Mouse (Mus musculus) midbrain, embryonic 12.5 days (tissue): Measurements from ENCODE around the gene Elmod3. TPM values are rescaled to one million over a fixed set of nuclear protein-coding genes. Genes with fewer than 3 reads are reported as not detected.

Source experiments
- ATAC-seq: fragments of 200-750 bp; cut with Nextera tagmentation; 2 replicates; pipeline ENCODE4 v1.8.0; 2017; ENCODE audit warnings: low read depth, moderate TSS enrichment, moderate library complexity; ENCODE audit not compliant: low FRiP score
- H3K27ac ChIP-seq: fragments of 300-500 bp; sonication (generic); replicated peaks from 2 replicates; pipeline ENCODE4 v1.5.1; 2016; ENCODE audit warnings: mild to moderate bottlenecking
- H3K27me3 ChIP-seq: fragments of 300-500 bp; sonication (generic); 2 replicates; pipeline ENCODE4 v1.6.1; 2016; ENCODE audit warnings: mild to moderate bottlenecking
- H3K36me3 ChIP-seq: fragments of 300-500 bp; sonication (generic); 2 replicates; pipeline ENCODE4 v1.6.1; 2016
- H3K4me1 ChIP-seq: fragments of 300-500 bp; sonication (generic); 2 replicates; pipeline ENCODE4 v1.6.1; 2016
- H3K4me2 ChIP-seq: fragments of 300-500 bp; sonication (generic); replicated peaks from 2 replicates; pipeline ENCODE4 v1.6.1; 2016; ENCODE audit warnings: mild to moderate bottlenecking, moderate library complexity
- H3K4me3 ChIP-seq: fragments of 300-500 bp; sonication (generic); 2 replicates; pipeline ENCODE4 v1.5.1; 2016; ENCODE audit warnings: mild to moderate bottlenecking
- H3K9ac ChIP-seq: fragments of 300-500 bp; sonication (generic); replicated peaks from 2 replicates; pipeline ENCODE4 v1.6.1; 2016; ENCODE audit warnings: mild to moderate bottlenecking, moderate library complexity
- H3K9me3 ChIP-seq: fragments of 300-500 bp; sonication (generic); 2 replicates; pipeline ENCODE4 v1.6.1; 2016; ENCODE audit warnings: mild to moderate bottlenecking
- WGBS: fragments of 180-500 bp; shearing (Covaris S2); methylation state at CpG from one replicate; pipeline ENCODE4 v1.1.7; 2016; 5-methylcytosine and 5-hydroxymethylcytosine counted together
- polyA plus RNA-seq: library from polyadenylated mRNA; unstranded; fragments of >200 nt; fragmentation: Nextera tagmentation; extraction: Ambion mirVana; gene quantifications from 2 replicates; pipeline ENCODE4 v1.2.1, GENCODE M21; 2016

The Elmod3 gene
- polyA plus RNA-seq, 1 experiment from 2014 or later, result 18.3 TPM

GRCm38 (mm10) chr6:72627276-72627675 is 29.1 kb upstream of the Elmod3 start:
- H3K27ac ChIP-seq, result no peak overlapping the region
- H3K36me3 ChIP-seq, result peaks cover 46% of the 10 kb centered on the region
- no peak overlapping the region for H3K4me3 ChIP-seq
- WGBS, result 93% methylated on average over 16 of the region's 16 CpGs
- no peak overlapping the region for H3K4me2 ChIP-seq
- H3K4me1 ChIP-seq, result no peaks in the 10 kb centered on the region
- no peak for ATAC-seq
- H3K9me3 ChIP-seq, result no peaks in the 10 kb centered on the region
- no peak overlapping the region for H3K9ac ChIP-seq
- no peaks in the 10 kb centered on the region for H3K27me3 ChIP-seq

GRCm38 (mm10) chr6:72626391-72626790 is 28.2 kb upstream of the Elmod3 start:
- Histone ChIP-seq H3K27me3 (no peaks in the 10 kb centered on the region), H3K4me2 (no peak overlapping the region), H3K9ac (no peak overlapping the region), H3K27ac (no peak overlapping the region), H3K36me3 (peaks cover 40% of the 10 kb centered on the region), H3K4me3 (no peak overlapping the region), H3K9me3 (no peaks in the 10 kb centered on the region), H3K4me1 (no peaks in the 10 kb centered on the region)
- ATAC-seq, result no peak
- 88% methylated on average over 7 of the region's 7 CpGs for WGBS

DNA sequence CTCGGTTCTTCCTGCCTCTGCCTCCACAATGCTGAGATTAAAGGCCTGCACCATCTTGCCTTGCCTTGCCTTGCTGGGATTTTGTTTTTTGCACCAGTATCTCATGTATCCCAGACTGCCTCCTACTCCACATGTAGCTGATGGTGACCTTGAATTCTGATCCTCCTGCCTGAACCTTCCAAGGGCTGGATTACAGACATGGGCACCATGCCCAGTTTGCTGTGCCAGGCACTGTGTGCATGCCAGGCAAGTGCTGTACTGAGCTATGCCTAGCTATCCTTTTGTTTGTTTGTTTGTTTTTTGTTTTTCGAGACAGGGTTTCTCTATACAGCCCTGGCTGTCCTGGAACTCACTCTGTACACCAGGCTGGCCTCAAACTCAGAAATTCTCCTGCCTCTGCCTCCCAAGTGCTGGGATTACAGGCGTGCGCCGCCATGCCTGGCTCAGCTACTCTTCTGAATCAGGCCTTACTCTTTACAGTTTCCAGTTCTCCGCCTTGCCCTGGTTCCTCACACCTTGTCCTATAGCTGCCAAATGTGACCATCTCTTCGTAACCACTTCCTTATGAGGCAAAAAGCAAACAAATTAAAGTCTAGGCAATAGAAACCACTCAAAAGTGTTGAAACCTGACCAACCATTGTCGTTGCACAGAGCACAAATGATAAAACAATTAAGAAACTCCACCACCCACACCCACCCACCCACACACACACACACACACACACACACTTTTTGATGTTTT is 25.6 kb upstream of the Elmod3 start:
- no peak overlapping the region for H3K4me3 ChIP-seq
- H3K27me3 ChIP-seq, result no peaks in the 10 kb centered on the region
- H3K27ac ChIP-seq, result no peak overlapping the region
- H3K9me3 ChIP-seq, result no peaks in the 10 kb centered on the region
- WGBS, result 94% methylated on average over 8 of the region's 8 CpGs
- H3K9ac ChIP-seq, result no peak overlapping the region
- peaks cover 18% of the 10 kb centered on the region for H3K36me3 ChIP-seq
- H3K4me1 ChIP-seq, result no peaks in the 10 kb centered on the region
- no peak for ATAC-seq
- no peak overlapping the region for H3K4me2 ChIP-seq

GRCm38 (mm10) chr6:72622917-72623316 is 24.7 kb upstream of the Elmod3 start:
- Histone ChIP-seq H3K27me3 (no peaks in the 10 kb centered on the region), H3K27ac (no peak overlapping the region), H3K4me2 (no peak overlapping the region), H3K4me3 (no peak overlapping the region), H3K9ac (no peak overlapping the region), H3K4me1 (no peaks in the 10 kb centered on the region), H3K9me3 (no peaks in the 10 kb centered on the region), H3K36me3 (peaks cover 13% of the 10 kb centered on the region)
- 40% methylated on average over 3 of the region's 3 CpGs for WGBS
- ATAC-seq, result no peak

- no peak overlapping the region for H3K9ac ChIP-seq
- no peaks in the 10 kb centered on the region for H3K27me3 ChIP-seq
- H3K27ac ChIP-seq, result no peak overlapping the region
- no peak overlapping the region for H3K4me2 ChIP-seq
- WGBS, result 78% methylated on average over 5 of the region's 5 CpGs
- H3K36me3 ChIP-seq, result no peaks in the 10 kb centered on the region
- H3K4me1 ChIP-seq, result peaks cover 8% of the 10 kb centered on the region
- H3K9me3 ChIP-seq, result no peaks in the 10 kb centered on the region
- no peak overlapping the region for H3K4me3 ChIP-seq
- no peak for ATAC-seq
Measured at GRCm38 (mm10) chr6:72620920-72621319, 22.7 kb upstream of the Elmod3 start.

DNA sequence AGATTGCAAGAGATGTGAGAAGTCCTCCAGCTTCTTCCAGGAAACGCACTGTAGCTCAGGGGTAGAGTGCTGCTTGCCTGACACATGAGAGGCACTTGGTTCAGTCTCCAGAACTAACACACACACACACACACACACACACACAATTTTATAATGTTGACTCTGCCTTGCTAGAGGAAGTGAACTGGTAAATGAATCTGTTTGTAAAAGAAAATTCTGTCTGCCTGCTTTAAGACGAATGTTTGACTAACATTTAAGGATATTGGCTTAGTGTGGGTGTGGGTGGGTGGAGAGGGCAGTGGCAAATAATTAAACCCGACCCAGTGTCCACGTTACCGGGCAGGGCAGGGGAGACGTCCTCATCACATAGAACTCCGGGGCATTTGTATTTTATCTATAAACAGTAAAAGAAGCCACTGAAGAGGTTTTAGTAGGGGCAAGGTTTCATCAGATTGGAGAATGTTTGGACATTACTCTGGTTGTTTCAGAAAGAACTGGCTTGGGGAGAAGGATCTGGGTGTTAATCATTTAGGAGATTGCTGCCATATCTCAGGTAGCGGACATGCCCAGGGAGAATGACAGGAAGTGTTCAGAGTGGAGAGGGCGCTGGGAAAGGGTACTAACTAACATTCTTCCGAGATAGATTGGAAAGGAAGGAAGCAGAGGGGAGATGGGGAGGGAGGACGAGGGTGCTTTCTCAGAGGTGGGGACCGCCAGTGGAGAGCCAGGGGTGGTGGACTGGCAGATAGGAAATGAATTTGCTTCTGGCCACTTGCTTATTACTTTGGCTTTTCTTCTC is 21.7 kb upstream of the Elmod3 start:
- Histone ChIP-seq H3K36me3 (no peaks in the 10 kb centered on the region), H3K4me3 (no peak overlapping the region), H3K4me1 (peaks cover 18% of the 10 kb centered on the region), H3K4me2 (no peak overlapping the region), H3K27ac (no peak overlapping the region), H3K27me3 (no peaks in the 10 kb centered on the region), H3K9ac (no peak overlapping the region), H3K9me3 (no peaks in the 10 kb centered on the region)
- 70% methylated on average over 12 of the region's 12 CpGs for WGBS
- no peak for ATAC-seq

DNA sequence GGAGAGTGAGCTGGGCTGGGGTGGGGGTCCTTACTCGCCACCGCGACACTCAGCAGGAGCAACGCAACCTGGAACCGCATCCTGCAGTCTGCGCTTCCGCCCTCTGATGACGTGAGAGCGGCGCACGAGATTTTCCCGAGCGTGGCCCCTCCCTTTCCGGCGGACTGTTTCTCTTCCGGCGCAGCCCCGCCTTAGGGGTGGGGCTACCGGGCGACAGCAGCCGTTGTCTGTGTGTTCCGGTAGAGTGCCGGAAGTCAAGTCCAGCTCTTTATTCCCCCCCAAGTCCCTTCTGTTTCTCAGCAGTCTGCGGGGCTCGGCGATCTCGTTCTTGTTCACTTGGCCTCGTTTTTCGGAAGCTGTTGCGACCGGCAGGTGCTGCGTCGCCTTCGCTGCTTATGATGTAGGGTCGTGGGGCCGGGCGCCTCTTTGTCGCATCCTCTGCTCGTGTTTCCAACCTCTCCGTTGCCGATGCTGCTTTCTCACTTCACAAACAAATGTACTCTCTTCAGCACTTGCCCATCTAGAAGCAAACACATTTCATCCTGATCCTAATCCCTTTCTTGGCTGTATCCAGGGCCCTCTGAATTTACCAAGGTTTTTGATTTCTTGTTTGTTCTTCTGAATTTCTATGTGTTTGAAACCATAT is 18.6 kb upstream of the Elmod3 start, which contains the start of gene Tgoln1:
Tgoln1 (minus strand) TSS at position 358 of the 646 bp plus-strand sequence.
- H3K27me3 ChIP-seq, result no peaks in the 10 kb centered on the region
- peak within 1 kb of the TSS; percentile 94 for H3K27ac ChIP-seq
- peak within 1 kb of the TSS; percentile 93 for H3K4me2 ChIP-seq
- peaks cover 34% of the 10 kb centered on the region for H3K4me1 ChIP-seq
- H3K9ac ChIP-seq, result peak within 1 kb of the TSS; percentile 77
- H3K9me3 ChIP-seq, result no peaks in the 10 kb centered on the region
- peak within 1 kb of the TSS; percentile 71 for H3K4me3 ChIP-seq
- H3K36me3 ChIP-seq, result peaks cover 15% of the 10 kb centered on the region
- peak; percentile 98 for ATAC-seq
- WGBS, result under 1% methylated on average over 41 of the region's 41 CpGs

- peak overlapping the region; percentile 70 for H3K9ac ChIP-seq
- WGBS, result 29% methylated on average over 25 of the region's 25 CpGs
- H3K4me2 ChIP-seq, result peak overlapping the region; percentile 93
- H3K9me3 ChIP-seq, result no peaks in the 10 kb centered on the region
- H3K4me3 ChIP-seq, result peak overlapping the region; percentile 71
- peaks cover 34% of the 10 kb centered on the region for H3K4me1 ChIP-seq
- ATAC-seq, result 0 out of 2 replicates have a peak, but pooled peaks have one; percentile 0
- peaks cover 25% of the 10 kb centered on the region for H3K36me3 ChIP-seq
- H3K27me3 ChIP-seq, result no peaks in the 10 kb centered on the region
- H3K27ac ChIP-seq, result no peak overlapping the region
Measured at GRCm38 (mm10) chr6:72615561-72616375, 17.6 kb upstream of the Elmod3 start.

DNA sequence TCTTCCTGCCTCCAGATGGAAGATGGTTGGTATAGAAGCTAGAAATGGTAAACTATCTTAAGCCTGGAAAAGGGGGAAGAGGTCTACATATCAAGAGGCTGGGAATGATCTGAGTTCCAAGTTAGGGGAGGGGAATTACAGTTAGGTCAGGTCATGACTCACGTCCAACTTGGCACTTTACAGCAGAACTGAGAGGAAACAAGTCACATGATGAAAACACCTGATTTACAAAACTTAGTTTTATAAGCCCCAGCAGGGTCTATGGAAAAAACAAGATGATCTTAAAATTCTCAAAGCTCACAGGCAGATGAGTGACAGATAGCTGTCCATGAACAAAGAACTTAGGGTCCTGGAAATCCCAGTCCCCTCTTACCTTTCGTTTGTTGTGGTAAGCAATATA is 16.9 kb upstream of the Elmod3 start:
- peak overlapping the region; percentile 71 for H3K4me3 ChIP-seq
- no peak overlapping the region for H3K9ac ChIP-seq
- peak overlapping the region; percentile 93 for H3K4me2 ChIP-seq
- peaks cover 34% of the 10 kb centered on the region for H3K4me1 ChIP-seq
- no peak for ATAC-seq
- no peaks in the 10 kb centered on the region for H3K9me3 ChIP-seq
- WGBS, result 79% methylated on average over 2 of the region's 2 CpGs
- H3K36me3 ChIP-seq, result peaks cover 31% of the 10 kb centered on the region
- no peak overlapping the region for H3K27ac ChIP-seq
- H3K27me3 ChIP-seq, result no peaks in the 10 kb centered on the region

DNA sequence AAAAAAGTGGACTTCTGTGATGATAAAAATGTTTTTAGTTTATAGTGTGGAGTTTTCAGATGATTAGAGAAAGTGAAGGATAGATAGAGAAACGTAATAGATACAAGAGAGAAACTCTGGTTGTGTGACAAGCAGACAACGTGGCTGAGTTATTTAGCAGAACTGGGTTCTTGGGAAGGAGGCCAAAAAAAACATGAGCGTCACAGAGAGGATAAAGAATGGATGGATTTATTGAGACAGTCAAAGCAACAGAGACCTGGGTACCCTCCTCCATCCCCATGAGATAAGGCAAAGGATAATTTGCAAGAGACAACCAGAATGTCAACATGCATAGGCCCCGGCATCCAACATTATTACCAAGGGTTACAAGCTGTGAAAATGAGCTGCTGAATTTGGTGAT is 12.0 kb upstream of the Elmod3 start:
- Histone ChIP-seq H3K9me3 (no peaks in the 10 kb centered on the region), H3K4me2 (no peak overlapping the region), H3K4me1 (peaks cover 20% of the 10 kb centered on the region), H3K36me3 (peaks cover 73% of the 10 kb centered on the region), H3K9ac (no peak overlapping the region), H3K27ac (no peak overlapping the region), H3K4me3 (no peak overlapping the region), H3K27me3 (no peaks in the 10 kb centered on the region)
- ATAC-seq, result no peak
- WGBS, result 87% methylated on average over 4 of the region's 4 CpGs

GRCm38 (mm10) chr6:72608662-72609184 is 10.5 kb upstream of the Elmod3 start:
- Histone ChIP-seq H3K4me1 (peaks cover 4% of the 10 kb centered on the region), H3K36me3 (peaks cover 69% of the 10 kb centered on the region), H3K4me3 (no peak overlapping the region), H3K27me3 (no peaks in the 10 kb centered on the region), H3K9ac (no peak overlapping the region), H3K9me3 (no peaks in the 10 kb centered on the region), H3K4me2 (no peak overlapping the region), H3K27ac (no peak overlapping the region)
- ATAC-seq, result no peak
- WGBS, result 92% methylated on average over 4 of the region's 4 CpGs
